Mouse (Mus musculus) lung, embryonic 14.5 days (tissue): ENCODE measurements around the gene Pkp3. TPM values are rescaled to one million over a fixed set of nuclear protein-coding genes. Genes with fewer than 3 reads are reported as not detected.

Experiments
- ATAC-seq: fragments of 200-750 bp; cut with Nextera tagmentation; 2 replicates; pipeline ENCODE4 v1.8.0; 2017; ENCODE audit warnings: mild to moderate bottlenecking, moderate TSS enrichment, moderate library complexity; ENCODE audit not compliant: insufficient read depth
- DNase-seq: peaks from one replicate; pipeline ENCODE4 v3.0.0-alpha.2; 2015
- H3K27ac ChIP-seq: fragments of 300-500 bp; sonication (generic); 2 replicates; pipeline ENCODE4 v1.5.1; 2014; ENCODE audit warnings: low read depth, mild to moderate bottlenecking, moderate library complexity
- H3K27me3 ChIP-seq: fragments of 300-500 bp; sonication (generic); 2 replicates; pipeline ENCODE4 v1.6.1; 2014; ENCODE audit warnings: low read length, control low read depth; ENCODE audit not compliant: insufficient read depth
- H3K36me3 ChIP-seq: fragments of 300-500 bp; sonication (generic); 2 replicates; pipeline ENCODE4 v1.6.1; 2014; ENCODE audit warnings: control low read depth; ENCODE audit not compliant: insufficient read depth
- H3K4me1 ChIP-seq: fragments of 300-500 bp; sonication (generic); 2 replicates; pipeline ENCODE4 v1.6.1; 2014; ENCODE audit warnings: antibody characterized with exemption, control low read depth; ENCODE audit not compliant: insufficient read depth
- H3K4me2 ChIP-seq: fragments of 300-500 bp; sonication (generic); 2 replicates; pipeline ENCODE4 v1.6.1; 2014; ENCODE audit warnings: mild to moderate bottlenecking
- H3K4me3 ChIP-seq: fragments of 300-500 bp; sonication (generic); 2 replicates; pipeline ENCODE4 v1.5.1; 2014; ENCODE audit warnings: low read depth, low read length
- H3K9ac ChIP-seq: fragments of 300-500 bp; sonication (generic); 2 replicates; pipeline ENCODE4 v1.6.1; 2014
- H3K9me3 ChIP-seq: fragments of 300-500 bp; sonication (generic); 2 replicates; pipeline ENCODE4 v1.6.1; 2016; ENCODE audit warnings: low read depth, low read length, control low read depth
- CTCF ChIP-seq: IDR thresholded peaks from 2 replicates; pipeline ENCODE4 v1.5.1; 2016; ENCODE audit warnings: antibody characterized with exemption, low read depth
- WGBS: fragments of 180-500 bp; shearing (Covaris S2); extraction: QIAGEN DNeasy Blood & Tissue Kit; methylation state at CpG from one replicate; pipeline ENCODE4 v1.1.7; 2014; 5-methylcytosine and 5-hydroxymethylcytosine counted together
- polyA plus RNA-seq: library from polyadenylated mRNA; unstranded; fragments of >200 nt; fragmentation: Nextera tagmentation; extraction: Ambion mirVana; gene quantifications from 2 replicates; pipeline ENCODE4 v1.2.1, GENCODE M21; 2014

Pkp3 gene
- polyA plus RNA-seq, 1 experiment from 2014 or later, result 8.7 TPM

- ATAC-seq (no peak), DNase-seq (no peak)
- Histone ChIP-seq H3K4me3 (no peak overlapping the region), H3K4me1 (peaks cover 4% of the 10 kb centered on the region; the same call in 1 of the 2 replicates), H3K9me3 (no peaks in the 10 kb centered on the region), H3K27ac (no peak overlapping the region), H3K36me3 (no peaks in the 10 kb centered on the region), H3K9ac (no peak overlapping the region), H3K4me2 (no peak overlapping the region), H3K27me3 (peaks cover 5% of the 10 kb centered on the region)
- WGBS, result 62% methylated on average over 15 of the region's 15 CpGs
- TF ChIP-seq CTCF, result no peak
Observed at GRCm38 (mm10) chr7:141094487-141095205, 16.6 kb downstream of the Pkp3 start.

GRCm38 (mm10) chr7:141096021-141096420, 18.0 kb downstream of the Pkp3 start:
- H3K9me3 ChIP-seq, result no peaks in the 10 kb centered on the region
- no peak for ATAC-seq
- H3K9ac ChIP-seq, result no peak overlapping the region
- peaks cover 4% of the 10 kb centered on the region; the same call in 1 of the 2 replicates for H3K4me1 ChIP-seq
- peak overlapping the region; percentile 42 for H3K4me2 ChIP-seq
- H3K4me3 ChIP-seq, result no peak overlapping the region
- WGBS, result 80% methylated on average over 6 of the region's 6 CpGs
- no peaks in the 10 kb centered on the region for H3K36me3 ChIP-seq
- TF ChIP-seq CTCF, result no peak
- no peak overlapping the region for H3K27ac ChIP-seq
- DNase-seq, result no peak
- peaks cover 16% of the 10 kb centered on the region for H3K27me3 ChIP-seq

- WGBS, result 30% methylated on average over 6 of the region's 6 CpGs
- peaks cover 16% of the 10 kb centered on the region for H3K27me3 ChIP-seq
- peaks cover 4% of the 10 kb centered on the region; the same call in 1 of the 2 replicates for H3K4me1 ChIP-seq
- peak overlapping the region; percentile 42; the same call in 1 of the 2 replicates for H3K4me2 ChIP-seq
- DNase-seq (peak; percentile 60), ATAC-seq (no peak; the same call in 1 of the 2 replicates)
- no peak overlapping the region for H3K27ac ChIP-seq
- H3K36me3 ChIP-seq, result no peaks in the 10 kb centered on the region
- H3K9ac ChIP-seq, result no peak overlapping the region
- no peak overlapping the region for H3K4me3 ChIP-seq
- 0 out of 2 replicates have a peak, but pooled peaks have one; percentile 11 for TF ChIP-seq CTCF
- no peaks in the 10 kb centered on the region for H3K9me3 ChIP-seq
Observed at GRCm38 (mm10) chr7:141096649-141097056, 18.6 kb downstream of the Pkp3 start.

- no peak for ATAC-seq
- Histone ChIP-seq H3K4me3 (no peak overlapping the region), H3K9me3 (no peaks in the 10 kb centered on the region), H3K9ac (no peak overlapping the region), H3K27me3 (peaks cover 16% of the 10 kb centered on the region), H3K27ac (no peak overlapping the region), H3K4me2 (no peak overlapping the region), H3K4me1 (peaks cover under 1% of the 10 kb centered on the region; the same call in 1 of the 2 replicates), H3K36me3 (no peaks in the 10 kb centered on the region)
- TF ChIP-seq CTCF, result no peak
- 74% methylated on average over 5 of the region's 5 CpGs for WGBS
- no peak for DNase-seq
Observed at GRCm38 (mm10) chr7:141097177-141097576, 19.2 kb downstream of the Pkp3 start.

GRCm38 (mm10) chr7:141099911-141100691, 22.1 kb downstream of the Pkp3 start, which contains the start of gene Sigirr:
Sigirr (minus strand) TSS chr7:141100572.
- no peak for TF ChIP-seq CTCF
- ATAC-seq, result peak; percentile 70
- 1% methylated on average over 56 of the region's 56 CpGs for WGBS
- Histone ChIP-seq H3K9me3 (no peaks in the 10 kb centered on the region), H3K9ac (peak within 1 kb of the TSS; percentile 40), H3K27me3 (peaks cover 16% of the 10 kb centered on the region), H3K4me1 (no peaks in the 10 kb centered on the region), H3K4me3 (peak within 1 kb of the TSS; percentile 42), H3K27ac (peak within 1 kb of the TSS; percentile 65), H3K36me3 (no peaks in the 10 kb centered on the region), H3K4me2 (peak within 1 kb of the TSS; percentile 82)
- peak; percentile 69 for DNase-seq

GRCm38 (mm10) chr7:141103161-141103560, 25.1 kb downstream of the Pkp3 start:
- no peak for ATAC-seq
- Histone ChIP-seq H3K4me2 (no peak overlapping the region), H3K27ac (no peak overlapping the region)

GRCm38 (mm10) chr7:141115874-141116273, 37.9 kb downstream of the Pkp3 start:
- H3K4me2 ChIP-seq, result no peak overlapping the region
- H3K4me3 ChIP-seq, result no peak overlapping the region
- H3K36me3 ChIP-seq, result no peaks in the 10 kb centered on the region
- H3K9me3 ChIP-seq, result no peaks in the 10 kb centered on the region
- no peaks in the 10 kb centered on the region for H3K4me1 ChIP-seq
- TF ChIP-seq CTCF, result no peak
- WGBS, result 80% methylated on average over 9 of the region's 9 CpGs
- no peak for ATAC-seq
- no peak overlapping the region for H3K9ac ChIP-seq
- no peak for DNase-seq
- H3K27me3 ChIP-seq, result no peaks in the 10 kb centered on the region
- no peak overlapping the region for H3K27ac ChIP-seq

More at GRCm38 (mm10) chr7:141103161-141103560, 25.1 kb downstream of the Pkp3 start:
- Histone ChIP-seq H3K27me3 (peaks cover 16% of the 10 kb centered on the region), H3K4me1 (no peaks in the 10 kb centered on the region), H3K4me3 (no peak overlapping the region), H3K9ac (no peak overlapping the region), H3K9me3 (no peaks in the 10 kb centered on the region), H3K36me3 (no peaks in the 10 kb centered on the region)
- DNase-seq, result no peak
- TF ChIP-seq CTCF, result no peak
- WGBS, result 61% methylated on average over 3 of the region's 3 CpGs
